Mouse (Mus musculus) midbrain, postnatal 0 days (tissue): ENCODE results near the gene Zc3h12c. TPM values are rescaled to one million over a fixed set of nuclear protein-coding genes. Genes with fewer than 3 reads are reported as not detected.
A peak's percentile ranks its signal among the peaks of the same experiment; 100 is the strongest.

ENCODE experiments used
- ATAC-seq: fragments of 200-750 bp; cut with Nextera tagmentation; 2 replicates; pipeline ENCODE4 v1.8.0; 2017; ENCODE audit warnings: moderate number of reproducible peaks, mild to moderate bottlenecking, moderate TSS enrichment, moderate library complexity; ENCODE audit not compliant: low FRiP score
- DNase-seq: peaks from one replicate; pipeline ENCODE4 v3.0.0-alpha.2; 2015; ENCODE audit warnings: low spot score
- H3K27ac ChIP-seq: fragments of 300-500 bp; sonication (generic); 2 replicates; pipeline ENCODE4 v1.5.1; 2014; ENCODE audit warnings: low read depth, mild to moderate bottlenecking, low read length, mixed read lengths
- H3K27me3 ChIP-seq: fragments of 300-500 bp; sonication (generic); 2 replicates; pipeline ENCODE4 v1.6.1; 2014; ENCODE audit warnings: low read length, control low read depth, mixed read lengths; ENCODE audit not compliant: insufficient read depth
- H3K36me3 ChIP-seq: fragments of 300-500 bp; sonication (generic); 2 replicates; pipeline ENCODE4 v1.6.1; 2014; ENCODE audit warnings: low read length, control low read depth, mixed read lengths; ENCODE audit not compliant: insufficient read depth
- H3K4me1 ChIP-seq: fragments of 300-500 bp; sonication (generic); 2 replicates; pipeline ENCODE4 v1.6.1; 2014; ENCODE audit warnings: mild to moderate bottlenecking, control low read depth, antibody characterized with exemption, low read length, mixed read lengths; ENCODE audit not compliant: insufficient read depth
- H3K4me2 ChIP-seq: fragments of 300-500 bp; sonication (generic); 2 replicates; pipeline ENCODE4 v1.6.1; 2014; ENCODE audit warnings: low read depth, mild to moderate bottlenecking, low read length, mixed read lengths; ENCODE audit not compliant: poor library complexity, severe bottlenecking
- H3K4me3 ChIP-seq: fragments of 300-500 bp; sonication (generic); 2 replicates; pipeline ENCODE4 v1.5.1; 2014; ENCODE audit warnings: low read depth, mild to moderate bottlenecking, low read length, moderate library complexity
- H3K9ac ChIP-seq: fragments of 300-500 bp; sonication (generic); replicated peaks from 2 replicates; pipeline ENCODE4 v1.6.1; 2014; ENCODE audit warnings: mild to moderate bottlenecking, low read length, moderate library complexity, mixed read lengths; ENCODE audit not compliant: poor library complexity, severe bottlenecking
- H3K9me3 ChIP-seq: fragments of 300-500 bp; sonication (generic); 2 replicates; pipeline ENCODE4 v1.6.1; 2016; ENCODE audit warnings: low read length, control low read depth
- CTCF ChIP-seq: IDR thresholded peaks from 2 replicates; pipeline ENCODE4 v1.5.1; 2016; ENCODE audit warnings: antibody characterized with exemption, mild to moderate bottlenecking
- WGBS: fragments of 180-500 bp; shearing (Covaris S2); extraction: QIAGEN DNeasy Blood & Tissue Kit; methylation state at CpG from one replicate; pipeline ENCODE4 v1.1.7; 2014; 5-methylcytosine and 5-hydroxymethylcytosine counted together
- polyA plus RNA-seq: library from polyadenylated mRNA; unstranded; fragments of >200 nt; fragmentation: Nextera tagmentation; extraction: Ambion mirVana; gene quantifications from 2 replicates; pipeline ENCODE4 v1.2.1, GENCODE M21; 2015
- total RNA-seq: library from RNA; depleted of rRNA; stranded (reverse); fragments of >200 nt; gene quantifications from 2 replicates; pipeline ENCODE4 v1.2.3, GENCODE M21; 2014

Gene Zc3h12c
- total and polyA plus RNA-seq, 2 experiments from 2014 or later: 3.4 to 13.4 TPM

GRCm38 (mm10) chr9:52149768-52150167, 18.6 kb downstream of the Zc3h12c start:
- ATAC-seq: no peak
- 64% methylated on average over 6 of the region's 6 CpGs for WGBS
- Histone ChIP-seq H3K27ac (no peak overlapping the region), H3K27me3 (no peaks in the 10 kb centered on the region), H3K9me3 (no peaks in the 10 kb centered on the region), H3K4me1 (peaks cover 13% of the 10 kb centered on the region; the same call in 1 of the 2 replicates), H3K36me3 (no peaks in the 10 kb centered on the region), H3K4me2 (no peak overlapping the region), H3K9ac (no peak overlapping the region), H3K4me3 (no peak overlapping the region)
- no peak for DNase-seq
- no peak for TF ChIP-seq CTCF

DNA sequence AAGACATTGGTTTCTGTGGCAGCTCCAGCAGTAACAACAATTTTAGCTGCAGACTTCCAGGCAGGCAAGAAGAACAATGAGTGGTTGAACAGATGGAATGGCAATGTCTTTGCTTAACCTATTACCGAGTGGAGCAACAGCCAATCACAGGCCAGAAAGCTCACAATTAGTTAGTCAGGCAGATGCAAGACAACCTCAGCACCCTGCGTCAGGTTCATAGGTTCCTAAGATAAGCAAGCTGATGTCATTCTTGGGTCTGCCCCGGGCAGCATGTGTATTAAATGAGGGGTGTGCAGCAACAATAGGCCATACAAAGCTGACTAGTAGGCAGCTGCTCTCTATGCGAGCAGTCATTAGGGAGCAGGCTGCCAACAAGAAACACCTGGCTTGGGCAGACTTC, 19.1 kb downstream of the Zc3h12c start:
- Histone ChIP-seq H3K4me1 (peaks cover 13% of the 10 kb centered on the region; the same call in 1 of the 2 replicates), H3K4me2 (peak overlapping the region; percentile 34), H3K27me3 (no peaks in the 10 kb centered on the region), H3K27ac (peak overlapping the region; percentile 43; the same call in 1 of the 2 replicates), H3K9me3 (no peaks in the 10 kb centered on the region), H3K36me3 (no peaks in the 10 kb centered on the region), H3K9ac (0 out of 2 replicates have a peak overlapping the region, but pooled peaks have one; percentile 9), H3K4me3 (peak overlapping the region; percentile 20; the same call in 1 of the 2 replicates)
- 15% methylated on average over 4 of the region's 4 CpGs for WGBS
- TF ChIP-seq CTCF: no peak
- 0 out of 2 replicates have a peak, but pooled peaks have one; percentile 49 for ATAC-seq
- DNase-seq: peak; percentile 52

- no peak for ATAC-seq
- H3K27ac ChIP-seq: peak overlapping the region; percentile 43; the same call in 1 of the 2 replicates
- peak overlapping the region; percentile 20; the same call in 1 of the 2 replicates for H3K4me3 ChIP-seq
- H3K36me3 ChIP-seq: no peaks in the 10 kb centered on the region
- H3K9ac ChIP-seq: 0 out of 2 replicates have a peak overlapping the region, but pooled peaks have one; percentile 9
- H3K4me2 ChIP-seq: peak overlapping the region; percentile 34
- H3K9me3 ChIP-seq: no peaks in the 10 kb centered on the region
- DNase-seq: no peak
- 24% methylated on average over 4 of the region's 4 CpGs for WGBS
- no peaks in the 10 kb centered on the region for H3K27me3 ChIP-seq
- peaks cover 13% of the 10 kb centered on the region; the same call in 1 of the 2 replicates for H3K4me1 ChIP-seq
- TF ChIP-seq CTCF: no peak
Measured at GRCm38 (mm10) chr9:52148831-52149230, 19.5 kb downstream of the Zc3h12c start.

DNA sequence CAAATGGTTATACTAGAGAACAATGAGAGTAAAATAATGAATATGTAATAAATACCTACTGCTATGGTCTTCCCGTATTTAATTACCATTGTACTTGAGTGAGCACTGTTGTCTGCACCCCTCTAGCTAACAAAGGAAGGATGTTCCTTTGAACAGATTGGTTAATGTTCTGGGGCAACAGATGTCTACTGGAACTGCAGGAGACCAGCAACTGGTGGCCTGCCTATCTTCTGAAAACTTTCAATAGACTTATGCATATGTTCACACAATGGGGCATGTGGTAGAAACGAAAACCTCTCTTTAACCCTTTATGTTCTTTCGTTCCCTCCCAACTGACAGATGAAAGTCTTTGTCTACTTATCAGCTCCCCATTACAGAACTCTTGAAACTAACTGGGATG, 20.1 kb downstream of the Zc3h12c start:
- Histone ChIP-seq H3K9ac (no peak overlapping the region), H3K27me3 (no peaks in the 10 kb centered on the region), H3K36me3 (no peaks in the 10 kb centered on the region), H3K4me2 (peak overlapping the region; percentile 34), H3K9me3 (no peaks in the 10 kb centered on the region), H3K4me1 (peaks cover 13% of the 10 kb centered on the region; the same call in 1 of the 2 replicates), H3K27ac (no peak overlapping the region), H3K4me3 (peak overlapping the region; percentile 20)
- DNase-seq (peak; percentile 52), ATAC-seq (no peak)
- TF ChIP-seq CTCF: no peak
- WGBS: 12% methylated on average over 3 of the region's 3 CpGs

GRCm38 (mm10) chr9:52146241-52146640, 22.1 kb downstream of the Zc3h12c start:
- ATAC-seq (no peak; the same call in 1 of the 2 replicates), DNase-seq (peak; percentile 55)
- no peak overlapping the region for H3K9ac ChIP-seq
- H3K9me3 ChIP-seq: no peaks in the 10 kb centered on the region
- H3K4me2 ChIP-seq: peak overlapping the region; percentile 34
- H3K36me3 ChIP-seq: no peaks in the 10 kb centered on the region
- no peaks in the 10 kb centered on the region for H3K27me3 ChIP-seq
- TF ChIP-seq CTCF: no peak
- 12% methylated on average over 4 of the region's 4 CpGs for WGBS
- peak overlapping the region; percentile 67 for H3K27ac ChIP-seq
- H3K4me1 ChIP-seq: peaks cover 11% of the 10 kb centered on the region; the same call in 1 of the 2 replicates
- no peak overlapping the region for H3K4me3 ChIP-seq

GRCm38 (mm10) chr9:52132771-52133170, 35.6 kb downstream of the Zc3h12c start:
- no peak overlapping the region for H3K9ac ChIP-seq
- TF ChIP-seq CTCF: no peak
- no peaks in the 10 kb centered on the region for H3K9me3 ChIP-seq
- 93% methylated on average over 2 of the region's 2 CpGs for WGBS
- no peak for ATAC-seq
- H3K36me3 ChIP-seq: no peaks in the 10 kb centered on the region
- no peak overlapping the region for H3K4me2 ChIP-seq
- H3K4me1 ChIP-seq: no peaks in the 10 kb centered on the region
- H3K4me3 ChIP-seq: no peak overlapping the region
- DNase-seq: no peak
- H3K27me3 ChIP-seq: no peaks in the 10 kb centered on the region
- H3K27ac ChIP-seq: no peak overlapping the region
